Mouse (Mus musculus) intestine, embryonic 14.5 days (tissue): ENCODE measurements around the gene Lhx5. TPM values are rescaled to one million over a fixed set of nuclear protein-coding genes. Genes with fewer than 3 reads are reported as not detected.

Experiments
- ATAC-seq: fragments of 200-750 bp; cut with Nextera tagmentation; replicated peaks from 2 replicates; pipeline ENCODE4 v1.8.0; 2017; ENCODE audit warnings: low read depth, moderate number of reproducible peaks, moderate TSS enrichment, moderate library complexity; ENCODE audit not compliant: low FRiP score, low TSS enrichment
- DNase-seq: peaks from one replicate; pipeline ENCODE4 v3.0.0-alpha.2; 2018; ENCODE audit warnings: low spot score
- H3K27ac ChIP-seq: fragments of 300-500 bp; sonication (generic); 2 replicates; pipeline ENCODE4 v1.5.1; 2014; ENCODE audit warnings: low read depth, mild to moderate bottlenecking, control low read depth
- H3K27me3 ChIP-seq: fragments of 300-500 bp; sonication (generic); replicated peaks from 2 replicates; pipeline ENCODE4 v1.6.1; 2014; ENCODE audit warnings: low read length, control low read depth; ENCODE audit not compliant: control insufficient read depth, insufficient read depth
- H3K36me3 ChIP-seq: fragments of 300-500 bp; sonication (generic); 2 replicates; pipeline ENCODE4 v1.6.1; 2014; ENCODE audit warnings: low read length, control low read depth; ENCODE audit not compliant: control insufficient read depth, insufficient read depth
- H3K4me1 ChIP-seq: fragments of 300-500 bp; sonication (generic); replicated peaks from 2 replicates; pipeline ENCODE4 v1.6.1; 2014; ENCODE audit warnings: low read length, control low read depth, mixed read lengths; ENCODE audit not compliant: control insufficient read depth, insufficient read depth
- H3K4me2 ChIP-seq: fragments of 300-500 bp; sonication (generic); 2 replicates; pipeline ENCODE4 v1.6.1; 2014; ENCODE audit warnings: low read length
- H3K4me3 ChIP-seq: fragments of 300-500 bp; sonication (generic); 2 replicates; pipeline ENCODE4 v1.5.1; 2014; ENCODE audit warnings: low read depth, low read length, control low read depth, mixed read lengths
- H3K9ac ChIP-seq: fragments of 300-500 bp; sonication (generic); 2 replicates; pipeline ENCODE4 v1.6.1; 2014; ENCODE audit warnings: mild to moderate bottlenecking, low read length
- H3K9me3 ChIP-seq: fragments of 300-500 bp; sonication (generic); 2 replicates; pipeline ENCODE4 v1.6.1; 2016; ENCODE audit warnings: low read length, control low read depth; ENCODE audit not compliant: control insufficient read depth
- WGBS: fragments of 180-500 bp; shearing (Covaris S2); extraction: QIAGEN DNeasy Blood & Tissue Kit; methylation state at CpG from one replicate; pipeline ENCODE4 v1.1.7; 2014; 5-methylcytosine and 5-hydroxymethylcytosine counted together
- polyA plus RNA-seq: library from polyadenylated mRNA; unstranded; fragments of >200 nt; fragmentation: Nextera tagmentation; extraction: Ambion mirVana; gene quantifications from 2 replicates; pipeline ENCODE4 v1.2.1, GENCODE M21; 2014

Lhx5 gene
- not detected in 2 replicates for polyA plus RNA-seq

DNA sequence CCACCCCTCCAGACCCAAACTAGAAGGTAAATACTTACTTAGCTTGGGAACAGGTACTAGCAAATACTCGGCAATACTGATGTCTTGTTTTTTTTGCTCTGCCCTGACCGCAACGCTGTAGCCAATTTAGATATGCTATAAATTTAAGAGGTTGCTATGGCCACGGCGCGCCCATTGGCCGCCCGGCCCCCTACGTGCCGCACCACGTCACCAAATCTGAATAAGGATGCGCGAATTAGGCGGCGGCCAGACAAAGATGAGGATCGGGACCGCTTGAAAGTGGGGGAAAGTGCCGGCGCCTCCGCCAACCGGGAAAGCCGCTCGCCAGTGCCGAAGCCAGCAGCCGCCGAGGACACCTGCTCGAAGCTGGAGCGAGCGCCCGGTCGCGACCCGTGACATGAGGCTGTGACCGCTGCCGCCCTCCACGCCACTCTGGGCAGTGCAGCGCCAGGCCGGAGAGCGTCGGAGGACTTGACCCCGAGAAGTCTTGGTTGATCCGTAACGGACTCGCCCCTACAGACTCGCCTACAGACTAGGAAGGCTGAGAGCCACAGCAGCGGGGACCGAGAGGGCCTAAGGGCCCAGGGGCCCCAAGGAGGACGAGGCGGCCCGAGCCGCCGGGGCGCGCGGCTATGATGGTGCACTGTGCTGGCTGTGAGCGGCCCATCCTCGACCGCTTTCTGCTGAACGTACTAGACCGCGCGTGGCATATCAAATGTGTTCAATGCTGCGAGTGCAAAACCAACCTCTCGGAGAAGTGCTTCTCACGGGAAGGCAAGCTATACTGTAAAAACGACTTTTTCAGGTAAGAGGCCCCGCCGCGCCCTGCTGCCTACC is at the start of gene Lhx5:
Gene Lhx5 (plus strand): TSS at position 51 of the 837 bp plus-strand sequence.
- Histone ChIP-seq H3K4me2 (no peak within 1 kb of the TSS), H3K4me3 (no peak within 1 kb of the TSS), H3K9me3 (no peaks in the 10 kb centered on the region), H3K27me3 (peaks cover 98% of the 10 kb centered on the region), H3K27ac (no peak within 1 kb of the TSS), H3K9ac (no peak within 1 kb of the TSS), H3K36me3 (no peaks in the 10 kb centered on the region), H3K4me1 (0 out of 2 replicates have a peak, but pooled peaks cover 3% of the 10 kb centered on the region)
- under 1% methylated on average over 69 of the region's 69 CpGs for WGBS
- no peak for ATAC-seq
- no peak for DNase-seq

GRCm38 (mm10) chr5:120386361-120386760 is 45.1 kb upstream of the Lhx5 start:
- Histone ChIP-seq H3K9me3 (no peaks in the 10 kb centered on the region), H3K9ac (no peak overlapping the region), H3K4me1 (no peaks in the 10 kb centered on the region), H3K27ac (no peak overlapping the region), H3K36me3 (no peaks in the 10 kb centered on the region), H3K4me2 (no peak overlapping the region), H3K27me3 (peaks cover 6% of the 10 kb centered on the region), H3K4me3 (no peak overlapping the region)
- WGBS = 73% methylated on average over 4 of the region's 4 CpGs
- ATAC-seq = no peak
- DNase-seq = no peak

DNA sequence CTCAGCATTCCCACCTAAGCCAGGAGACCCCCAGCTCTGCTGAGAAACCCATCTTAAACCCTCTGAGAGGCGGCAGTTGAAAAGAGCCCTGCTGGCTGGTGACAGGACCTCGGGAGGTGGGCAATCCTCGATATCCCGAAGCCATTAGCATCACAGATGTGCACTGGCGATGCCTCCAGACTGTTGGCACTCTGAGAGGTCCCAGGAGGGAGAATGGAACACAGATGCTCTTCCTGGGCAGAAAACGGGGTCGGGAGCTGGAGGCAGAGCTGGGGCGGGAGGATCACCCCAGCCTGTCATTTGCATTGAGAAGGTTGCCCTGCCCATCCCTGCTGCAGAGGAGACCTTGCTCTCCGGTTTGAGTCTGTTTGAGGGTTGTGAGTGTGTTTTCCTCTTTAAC is 42.7 kb upstream of the Lhx5 start:
- H3K4me1 ChIP-seq = no peaks in the 10 kb centered on the region
- no peak for ATAC-seq
- H3K9me3 ChIP-seq = no peaks in the 10 kb centered on the region
- 55% methylated on average over 9 of the region's 9 CpGs for WGBS
- no peaks in the 10 kb centered on the region for H3K36me3 ChIP-seq
- H3K4me2 ChIP-seq = no peak overlapping the region
- H3K9ac ChIP-seq = no peak overlapping the region
- no peak overlapping the region for H3K4me3 ChIP-seq
- peaks cover 9% of the 10 kb centered on the region for H3K27me3 ChIP-seq
- DNase-seq = no peak
- H3K27ac ChIP-seq = no peak overlapping the region

DNA sequence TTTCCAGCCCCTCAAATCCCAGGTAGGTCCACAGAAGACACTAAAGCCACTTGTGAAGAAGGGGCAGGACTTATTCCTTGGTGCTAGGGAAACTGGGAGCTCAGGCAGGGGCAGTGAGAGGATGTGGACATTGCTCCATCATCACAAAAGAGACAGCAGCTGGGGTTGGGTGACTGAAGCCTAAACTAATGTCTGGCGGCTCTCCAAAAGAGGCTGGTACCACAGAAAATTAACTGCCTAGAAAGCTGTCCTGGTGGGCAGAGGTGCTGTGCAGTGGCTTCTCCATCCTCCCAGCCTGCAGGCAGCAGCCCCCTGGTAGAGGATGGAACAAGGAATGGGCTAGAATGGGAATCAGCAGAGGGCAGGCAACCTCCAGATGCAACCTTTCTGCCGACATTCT is 41.5 kb upstream of the Lhx5 start:
- H3K27ac ChIP-seq = no peak overlapping the region
- no peaks in the 10 kb centered on the region for H3K4me1 ChIP-seq
- no peaks in the 10 kb centered on the region for H3K9me3 ChIP-seq
- no peak overlapping the region for H3K4me3 ChIP-seq
- DNase-seq = no peak
- peaks cover 21% of the 10 kb centered on the region for H3K27me3 ChIP-seq
- H3K4me2 ChIP-seq = no peak overlapping the region
- no peak overlapping the region for H3K9ac ChIP-seq
- H3K36me3 ChIP-seq = no peaks in the 10 kb centered on the region
- 80% methylated on average over 2 of the region's 2 CpGs for WGBS
- ATAC-seq = no peak

DNA sequence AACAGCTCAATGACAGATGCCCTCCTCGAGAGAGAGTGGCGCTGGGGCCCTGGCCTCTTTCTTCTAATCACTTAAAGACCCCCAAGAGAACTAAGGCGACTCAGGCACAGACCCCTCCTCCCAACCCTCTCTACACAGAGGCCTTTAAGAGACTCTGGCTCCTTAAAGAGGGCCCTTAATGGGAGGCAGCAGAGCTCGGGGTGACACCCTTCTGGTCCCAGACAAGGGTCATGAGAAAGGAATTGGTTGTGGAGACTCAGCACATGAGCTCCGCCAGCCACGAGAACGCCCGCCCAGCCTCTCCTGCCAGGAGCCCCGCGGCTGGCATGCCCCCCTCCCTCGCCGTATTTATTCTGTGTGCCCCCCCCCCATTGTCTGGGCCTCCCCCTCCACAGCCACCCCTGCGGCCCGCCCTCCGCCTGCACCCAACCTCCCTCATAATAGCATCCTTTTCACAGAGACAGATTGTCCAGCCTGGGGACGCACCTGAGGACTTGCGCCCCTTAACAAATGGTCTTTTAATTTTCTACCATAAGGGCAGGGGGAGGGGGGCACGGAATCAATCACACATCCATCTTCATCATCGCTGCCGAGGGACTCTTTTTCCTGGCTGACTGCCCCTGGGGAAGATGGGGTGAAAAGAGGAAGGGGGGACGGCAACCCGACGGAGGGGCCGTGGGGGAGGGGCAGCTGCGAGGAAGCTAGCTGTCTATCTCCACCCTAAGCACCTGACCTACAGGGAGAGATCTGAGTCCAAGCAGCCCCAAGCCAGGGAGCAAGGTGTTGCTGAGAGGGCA is 37.4 kb upstream of the Lhx5 start:
- ATAC-seq = no peak
- Histone ChIP-seq H3K4me1 (no peaks in the 10 kb centered on the region), H3K9me3 (no peaks in the 10 kb centered on the region), H3K27me3 (peaks cover 47% of the 10 kb centered on the region), H3K4me2 (no peak overlapping the region), H3K27ac (no peak overlapping the region), H3K9ac (no peak overlapping the region), H3K4me3 (no peak overlapping the region), H3K36me3 (no peaks in the 10 kb centered on the region)
- WGBS = 24% methylated on average over 25 of the region's 25 CpGs
- DNase-seq = no peak

- Histone ChIP-seq H3K4me3 (no peak overlapping the region), H3K4me2 (no peak overlapping the region), H3K27ac (no peak overlapping the region), H3K9ac (no peak overlapping the region), H3K4me1 (no peaks in the 10 kb centered on the region), H3K36me3 (no peaks in the 10 kb centered on the region), H3K27me3 (peaks cover 63% of the 10 kb centered on the region), H3K9me3 (no peaks in the 10 kb centered on the region)
- ATAC-seq = no peak
- no peak for DNase-seq
- 2% methylated on average over 12 of the region's 13 CpGs for WGBS
Measured at GRCm38 (mm10) chr5:120397988-120398387, 33.5 kb upstream of the Lhx5 start.

DNA sequence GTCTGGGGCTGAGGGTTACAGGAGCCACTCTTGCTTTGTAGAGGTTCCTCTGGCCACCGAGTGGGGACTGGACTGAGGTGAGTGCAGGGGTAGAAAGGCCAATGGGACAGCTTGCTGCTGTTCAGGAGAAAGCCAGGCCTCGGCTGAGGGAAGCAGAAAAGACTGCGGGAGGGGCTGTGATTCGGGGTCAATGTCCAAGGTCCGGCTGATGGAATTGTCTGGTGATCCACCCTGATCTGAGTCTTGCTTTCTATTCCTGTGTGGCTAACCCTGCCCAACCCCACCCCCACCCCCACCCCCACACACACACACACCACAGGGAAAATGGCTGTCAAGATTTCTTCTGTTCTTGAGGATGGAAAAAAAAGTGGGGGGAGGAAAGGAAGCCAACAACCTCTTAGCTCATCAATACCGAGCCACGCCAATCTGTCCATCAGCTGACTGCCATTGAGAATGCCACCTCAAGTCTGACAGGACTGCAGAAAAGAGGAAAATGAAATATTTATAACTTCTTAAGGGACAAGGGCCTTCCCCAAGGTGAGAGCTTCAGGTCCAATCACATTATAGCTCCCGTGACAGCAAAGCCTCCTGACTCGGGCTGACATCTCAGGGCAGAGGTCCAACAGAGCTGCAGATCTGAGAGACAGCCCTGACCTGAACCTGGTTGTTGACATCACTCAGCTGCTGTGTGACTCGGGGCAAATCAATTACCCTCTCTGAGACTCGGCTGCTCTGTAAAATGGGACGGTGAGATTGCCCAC is 26.5 kb upstream of the Lhx5 start:
- Histone ChIP-seq H3K9me3 (no peaks in the 10 kb centered on the region), H3K4me1 (no peaks in the 10 kb centered on the region), H3K36me3 (no peaks in the 10 kb centered on the region), H3K4me2 (no peak overlapping the region), H3K27ac (no peak overlapping the region), H3K9ac (no peak overlapping the region), H3K27me3 (peaks cover 33% of the 10 kb centered on the region), H3K4me3 (no peak overlapping the region)
- WGBS = 73% methylated on average over 12 of the region's 12 CpGs
- no peak for DNase-seq
- ATAC-seq = no peak

DNA sequence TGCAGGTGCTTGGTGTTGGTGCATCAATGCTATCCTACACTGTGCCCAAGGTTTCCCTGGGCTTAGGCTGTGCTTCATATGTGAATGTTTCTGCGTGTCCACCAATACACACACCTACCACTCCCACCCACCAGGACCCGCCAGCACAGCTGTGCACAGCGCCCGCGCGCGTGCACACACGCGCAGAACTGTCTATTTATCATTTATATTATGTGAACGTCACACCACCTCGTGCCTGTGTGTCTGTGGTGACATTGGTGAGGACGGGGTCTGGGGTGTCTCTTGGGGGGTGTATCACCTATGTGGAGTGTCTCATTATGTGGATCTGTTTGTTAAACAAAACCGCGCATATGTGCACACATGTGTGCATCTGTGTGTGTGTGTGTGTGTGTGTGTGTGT is 22.6 kb upstream of the Lhx5 start:
- Histone ChIP-seq H3K27ac (no peak overlapping the region), H3K9me3 (peaks cover 5% of the 10 kb centered on the region; the same call in 1 of the 2 replicates), H3K4me1 (no peaks in the 10 kb centered on the region), H3K36me3 (no peaks in the 10 kb centered on the region), H3K9ac (no peak overlapping the region), H3K27me3 (peaks cover 37% of the 10 kb centered on the region), H3K4me3 (no peak overlapping the region), H3K4me2 (no peak overlapping the region)
- DNase-seq = no peak
- no peak for ATAC-seq
- WGBS = 70% methylated on average over 14 of the region's 14 CpGs
